Mouse (Mus musculus) heart, adult 2 months (tissue): ENCODE results near the gene Rnaseh2a.

Source experiments
- CTCF ChIP-seq: fragments of 200-600 bp; IDR thresholded peaks from 2 replicates; pipeline ENCODE4 v1.8.1; 2022; ENCODE audit warnings: antibody characterized with exemption, mild to moderate bottlenecking, moderate library complexity
- EP300 ChIP-seq: fragments of 200-500 bp; IDR thresholded peaks from 2 replicates; pipeline ENCODE4 v1.6.1; 2011; ENCODE audit warnings: low read depth, low read length, control low read depth; ENCODE audit not compliant: insufficient read depth

- TF ChIP-seq EP300, result no peak
- no peak for TF ChIP-seq CTCF
These were observed 1.8 kb downstream of the Rnaseh2a start for GRCm38 (mm10) chr8:84967532-84968304.
